Mouse (Mus musculus) forebrain, embryonic 15.5 days (tissue): ENCODE data around the gene Srd5a3. TPM values are rescaled to one million over a fixed set of nuclear protein-coding genes. Genes with fewer than 3 reads are reported as not detected.

Experiments used
- polyA plus RNA-seq: library from polyadenylated mRNA; unstranded; fragments of >200 nt; fragmentation: Nextera tagmentation; extraction: Ambion mirVana; gene quantifications from 2 replicates; pipeline ENCODE4 v1.2.1, GENCODE M21; 2015

Srd5a3 gene
- polyA plus RNA-seq, 1 experiment from 2014 or later, result 15.6 TPM

Other genes starting within 250 kb of the Srd5a3 start
- 20.1 and 20.2 TPM in 2 replicates for gene Kdr, start 161.8 kb upstream of the Srd5a3 start, polyA plus RNA-seq
- 44.2 and 49.8 TPM in 2 replicates for gene Tmem165, start 43.6 kb downstream of the Srd5a3 start, polyA plus RNA-seq
- gene Clock, start 164.5 kb downstream of the Srd5a3 start, polyA plus RNA-seq, result 12.9 and 14.1 TPM in 2 replicates
- not detected in 2 replicates for gene Pdcl2, start 190.9 kb downstream of the Srd5a3 start, polyA plus RNA-seq
- 0.42 TPM in 1 of 2 replicates, not detected in the other for gene Nmu, start 223.5 kb downstream of the Srd5a3 start, polyA plus RNA-seq